Mouse (Mus musculus) hindbrain, postnatal 0 days (tissue): ENCODE results near the gene Pnma1. TPM values are rescaled to one million over a fixed set of nuclear protein-coding genes. Genes with fewer than 3 reads are reported as not detected.

Experiments
- ATAC-seq: fragments of 200-750 bp; cut with Nextera tagmentation; 2 replicates; pipeline ENCODE4 v1.8.0; 2017; ENCODE audit warnings: mild to moderate bottlenecking, moderate TSS enrichment, moderate library complexity
- DNase-seq: peaks from one replicate; pipeline ENCODE4 v3.0.0-alpha.2; 2015; ENCODE audit warnings: low spot score
- H3K27ac ChIP-seq: fragments of 300-500 bp; sonication (generic); 2 replicates; pipeline ENCODE4 v1.5.1; 2014; ENCODE audit warnings: mild to moderate bottlenecking
- H3K27me3 ChIP-seq: fragments of 300-500 bp; sonication (generic); 2 replicates; pipeline ENCODE4 v1.6.1; 2014; ENCODE audit warnings: low read length, mixed read lengths; ENCODE audit not compliant: insufficient read depth
- H3K36me3 ChIP-seq: fragments of 300-500 bp; sonication (generic); 2 replicates; pipeline ENCODE4 v1.6.1; 2014; ENCODE audit warnings: low read length, mixed read lengths; ENCODE audit not compliant: insufficient read depth
- H3K4me1 ChIP-seq: fragments of 300-500 bp; sonication (generic); 2 replicates; pipeline ENCODE4 v1.6.1; 2014; ENCODE audit warnings: antibody characterized with exemption, low read length, mixed read lengths; ENCODE audit not compliant: insufficient read depth
- H3K4me2 ChIP-seq: fragments of 300-500 bp; sonication (generic); 2 replicates; pipeline ENCODE4 v1.6.1; 2014; ENCODE audit warnings: low read depth, mild to moderate bottlenecking, low read length, moderate library complexity, mixed read lengths
- H3K4me3 ChIP-seq: fragments of 300-500 bp; sonication (generic); 2 replicates; pipeline ENCODE4 v1.5.1; 2014; ENCODE audit warnings: low read length
- H3K9ac ChIP-seq: fragments of 300-500 bp; sonication (generic); replicated peaks from 2 replicates; pipeline ENCODE4 v1.6.1; 2014; ENCODE audit warnings: mild to moderate bottlenecking, low read length, moderate library complexity, mixed read lengths
- H3K9me3 ChIP-seq: fragments of 300-500 bp; sonication (generic); 2 replicates; pipeline ENCODE4 v1.6.1; 2016; ENCODE audit warnings: low read length, mixed read lengths
- CTCF ChIP-seq: IDR thresholded peaks from 2 replicates; pipeline ENCODE4 v1.5.1; 2016; ENCODE audit warnings: antibody characterized with exemption, control low read depth, low read depth
- WGBS: fragments of 180-500 bp; shearing (Covaris S2); extraction: QIAGEN DNeasy Blood & Tissue Kit; methylation state at CpG from one replicate; pipeline ENCODE4 v1.1.7; 2014; 5-methylcytosine and 5-hydroxymethylcytosine counted together
- polyA plus RNA-seq: library from polyadenylated mRNA; unstranded; fragments of >200 nt; fragmentation: Nextera tagmentation; extraction: Ambion mirVana; gene quantifications from 2 replicates; pipeline ENCODE4 v1.2.1, GENCODE M21; 2015
- total RNA-seq: library from RNA; depleted of rRNA; stranded (reverse); fragments of >200 nt; gene quantifications from 2 replicates; pipeline ENCODE4 v1.2.3, GENCODE M21; 2014

Pnma1 gene
- total and polyA plus RNA-seq, 2 experiments from 2014 or later: 2.5 to 4.5 TPM

DNA sequence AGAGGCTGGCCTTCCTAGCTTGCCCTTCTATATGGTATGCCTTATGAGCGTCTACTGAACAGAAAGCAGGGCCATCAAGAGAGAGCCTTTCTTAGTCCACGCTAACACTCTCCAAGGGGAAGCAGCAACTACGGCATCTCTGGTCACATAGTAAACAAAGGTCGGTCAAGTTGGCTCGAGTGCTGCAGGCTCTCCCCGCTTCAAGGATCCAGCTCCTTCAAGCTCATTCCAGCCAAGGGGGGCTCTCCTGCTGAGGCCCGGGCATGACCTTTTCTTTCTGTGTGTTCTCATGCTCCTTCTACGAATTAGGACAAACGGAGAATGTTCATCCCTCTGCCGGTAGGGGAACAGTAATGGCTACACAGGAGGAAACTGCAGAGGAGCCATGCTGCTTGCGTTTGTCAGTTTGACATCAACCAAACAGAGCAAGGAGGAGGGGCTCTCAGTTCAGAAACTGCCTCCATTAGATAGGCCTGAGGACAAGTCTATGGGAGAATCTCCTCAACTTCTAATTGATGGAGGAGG lies 15.4 kb upstream of the Pnma1 start:
- peak; percentile 28; the same call in 1 of the 2 replicates for TF ChIP-seq CTCF
- Histone ChIP-seq H3K4me2 (no peak overlapping the region), H3K4me3 (no peak overlapping the region), H3K27me3 (no peaks in the 10 kb centered on the region), H3K4me1 (no peaks in the 10 kb centered on the region), H3K9me3 (no peaks in the 10 kb centered on the region), H3K36me3 (peaks cover 3% of the 10 kb centered on the region; the same call in 1 of the 2 replicates), H3K9ac (no peak overlapping the region), H3K27ac (no peak overlapping the region)
- ATAC-seq (0 out of 2 replicates have a peak, but pooled peaks have one; percentile 33), DNase-seq (no peak)
- WGBS: 66% methylated on average over 11 of the region's 11 CpGs

GRCm38 (mm10) chr12:84163133-84163532 lies 14.8 kb upstream of the Pnma1 start:
- TF ChIP-seq CTCF: peak; percentile 65
- no peak overlapping the region for H3K9ac ChIP-seq
- ATAC-seq: no peak
- H3K36me3 ChIP-seq: peaks cover 8% of the 10 kb centered on the region; the same call in 1 of the 2 replicates
- no peak overlapping the region for H3K4me3 ChIP-seq
- DNase-seq: no peak
- no peak overlapping the region for H3K27ac ChIP-seq
- H3K27me3 ChIP-seq: no peaks in the 10 kb centered on the region
- WGBS: 80% methylated on average over 9 of the region's 9 CpGs
- no peak overlapping the region for H3K4me2 ChIP-seq
- no peaks in the 10 kb centered on the region for H3K4me1 ChIP-seq
- H3K9me3 ChIP-seq: no peaks in the 10 kb centered on the region

- WGBS: 73% methylated on average over 14 of the region's 14 CpGs
- Histone ChIP-seq H3K9ac (no peak overlapping the region), H3K36me3 (peaks cover 9% of the 10 kb centered on the region; the same call in 1 of the 2 replicates), H3K4me2 (no peak overlapping the region), H3K9me3 (no peaks in the 10 kb centered on the region), H3K4me1 (no peaks in the 10 kb centered on the region), H3K27me3 (no peaks in the 10 kb centered on the region), H3K4me3 (no peak overlapping the region), H3K27ac (no peak overlapping the region)
- peak; percentile 68 for DNase-seq
- peak; percentile 35; the same call in 1 of the 2 replicates for ATAC-seq
- TF ChIP-seq CTCF: peak; percentile 64
These were observed 13.5 kb upstream of the Pnma1 start for GRCm38 (mm10) chr12:84161616-84162433.

GRCm38 (mm10) chr12:84161116-84161515 lies 12.8 kb upstream of the Pnma1 start:
- Histone ChIP-seq H3K4me3 (no peak overlapping the region), H3K27me3 (no peaks in the 10 kb centered on the region), H3K9ac (no peak overlapping the region), H3K9me3 (no peaks in the 10 kb centered on the region), H3K4me2 (no peak overlapping the region), H3K27ac (no peak overlapping the region), H3K4me1 (no peaks in the 10 kb centered on the region), H3K36me3 (peaks cover 9% of the 10 kb centered on the region; the same call in 1 of the 2 replicates)
- 85% methylated on average over 8 of the region's 8 CpGs for WGBS
- no peak for ATAC-seq
- TF ChIP-seq CTCF: no peak
- DNase-seq: no peak

DNA sequence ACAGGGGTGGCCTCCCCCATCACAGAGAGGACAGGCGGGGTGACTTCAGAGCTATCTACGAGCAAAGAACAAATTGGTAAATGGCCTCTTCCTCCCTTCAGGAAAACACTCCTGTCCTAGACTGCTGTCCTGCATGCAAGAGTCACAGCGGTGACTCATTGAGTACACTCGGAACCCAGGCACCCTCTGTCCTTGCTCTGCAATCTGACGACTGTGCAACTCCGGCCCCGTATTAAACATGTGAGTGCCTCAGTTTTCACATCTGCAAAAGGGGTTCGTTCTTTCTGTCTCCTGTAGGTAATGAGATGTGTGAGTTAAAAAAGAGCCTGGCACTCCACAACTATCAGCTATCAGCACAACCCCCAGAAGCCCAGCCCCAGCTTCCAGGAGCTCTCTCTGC lies 12.2 kb upstream of the Pnma1 start:
- Histone ChIP-seq H3K4me1 (no peaks in the 10 kb centered on the region), H3K27me3 (no peaks in the 10 kb centered on the region), H3K36me3 (peaks cover 9% of the 10 kb centered on the region; the same call in 1 of the 2 replicates), H3K4me2 (no peak overlapping the region), H3K4me3 (no peak overlapping the region), H3K27ac (no peak overlapping the region), H3K9ac (no peak overlapping the region), H3K9me3 (no peaks in the 10 kb centered on the region)
- ATAC-seq (no peak), DNase-seq (no peak)
- no peak for TF ChIP-seq CTCF
- WGBS: 95% methylated on average over 8 of the region's 8 CpGs

- Histone ChIP-seq H3K4me2 (no peak overlapping the region), H3K27me3 (no peaks in the 10 kb centered on the region), H3K4me1 (no peaks in the 10 kb centered on the region), H3K9me3 (no peaks in the 10 kb centered on the region), H3K27ac (no peak overlapping the region), H3K4me3 (no peak overlapping the region), H3K36me3 (peaks cover 9% of the 10 kb centered on the region; the same call in 1 of the 2 replicates), H3K9ac (no peak overlapping the region)
- 93% methylated on average over 14 of the region's 14 CpGs for WGBS
- DNase-seq: no peak
- TF ChIP-seq CTCF: no peak
- ATAC-seq: no peak
These were observed 9.9 kb upstream of the Pnma1 start for GRCm38 (mm10) chr12:84158156-84158555.
